Mouse (Mus musculus) heart, postnatal 0 days (tissue): ENCODE results near the gene Arhgef28. TPM values are rescaled to one million over a fixed set of nuclear protein-coding genes. Genes with fewer than 3 reads are reported as not detected.
A peak's percentile ranks its signal among the peaks of the same experiment; 100 is the strongest.

Source experiments
- ATAC-seq: fragments of 200-750 bp; cut with Nextera tagmentation; 2 replicates; pipeline ENCODE4 v1.8.0; 2017; ENCODE audit warnings: low read depth, moderate number of reproducible peaks, moderate library complexity; ENCODE audit not compliant: insufficient read depth
- DNase-seq: peaks from one replicate; pipeline ENCODE4 v3.0.0-alpha.2; 2016; ENCODE audit warnings: low spot score
- H3K27ac ChIP-seq: fragments of 300-500 bp; sonication (generic); 2 replicates; pipeline ENCODE4 v1.5.1; 2014; ENCODE audit warnings: low read depth, mild to moderate bottlenecking
- H3K27me3 ChIP-seq: fragments of 300-500 bp; sonication (generic); 2 replicates; pipeline ENCODE4 v1.6.1; 2014; ENCODE audit warnings: low read length, mixed read lengths; ENCODE audit not compliant: control insufficient read depth, insufficient read depth
- H3K36me3 ChIP-seq: fragments of 300-500 bp; sonication (generic); replicated peaks from 2 replicates; pipeline ENCODE4 v1.6.1; 2014; ENCODE audit warnings: low read length, mixed read lengths; ENCODE audit not compliant: control insufficient read depth, insufficient read depth
- H3K4me1 ChIP-seq: fragments of 300-500 bp; sonication (generic); 2 replicates; pipeline ENCODE4 v1.6.1; 2014; ENCODE audit warnings: antibody characterized with exemption; ENCODE audit not compliant: control insufficient read depth, insufficient read depth
- H3K4me2 ChIP-seq: fragments of 300-500 bp; sonication (generic); 2 replicates; pipeline ENCODE4 v1.6.1; 2014; ENCODE audit warnings: low read depth, mild to moderate bottlenecking, low read length, moderate library complexity
- H3K4me3 ChIP-seq: fragments of 300-500 bp; sonication (generic); 2 replicates; pipeline ENCODE4 v1.5.1; 2014; ENCODE audit warnings: low read depth, low read length
- H3K9ac ChIP-seq: fragments of 300-500 bp; sonication (generic); replicated peaks from 2 replicates; pipeline ENCODE4 v1.6.1; 2014; ENCODE audit warnings: low read depth, low read length, mixed read lengths
- H3K9me3 ChIP-seq: fragments of 300-500 bp; sonication (generic); replicated peaks from 2 replicates; pipeline ENCODE4 v1.6.1; 2016; ENCODE audit warnings: low read length; ENCODE audit not compliant: control insufficient read depth
- CTCF ChIP-seq: IDR thresholded peaks from 2 replicates; pipeline ENCODE4 v1.5.1; 2016; ENCODE audit warnings: antibody characterized with exemption, control low read depth, low read depth
- EP300 ChIP-seq: IDR thresholded peaks from 2 replicates; pipeline ENCODE4 v1.6.1; 2016; ENCODE audit warnings: antibody characterized with exemption, low read depth
- WGBS: fragments of 180-500 bp; shearing (Covaris S2); extraction: QIAGEN DNeasy Blood & Tissue Kit; methylation state at CpG from one replicate; pipeline ENCODE4 v1.1.7; 2014; 5-methylcytosine and 5-hydroxymethylcytosine counted together
- polyA plus RNA-seq: library from polyadenylated mRNA; unstranded; fragments of >200 nt; fragmentation: Nextera tagmentation; extraction: Ambion mirVana; gene quantifications from 2 replicates; pipeline ENCODE4 v1.2.1, GENCODE M21; 2015
- total RNA-seq: library from RNA; depleted of rRNA; stranded (reverse); fragments of >200 nt; gene quantifications from 2 replicates; pipeline ENCODE4 v1.2.3, GENCODE M21; 2014; ENCODE audit warnings: low replicate concordance

Gene Arhgef28
- total and polyA plus RNA-seq, 2 experiments from 2014 or later = 6.9 to 10.5 TPM

GRCm38 (mm10) chr13:98152759-98153158 lies 53.5 kb downstream of the Arhgef28 start:
- 45% methylated on average over 8 of the region's 8 CpGs for WGBS
- peaks cover 15% of the 10 kb centered on the region for H3K4me1 ChIP-seq
- TF ChIP-seq CTCF = no peak
- no peak for TF ChIP-seq EP300
- H3K4me3 ChIP-seq = no peak overlapping the region
- no peaks in the 10 kb centered on the region for H3K27me3 ChIP-seq
- no peak overlapping the region for H3K4me2 ChIP-seq
- DNase-seq (no peak), ATAC-seq (0 out of 2 replicates have a peak, but pooled peaks have one; percentile 44)
- no peaks in the 10 kb centered on the region for H3K36me3 ChIP-seq
- H3K9me3 ChIP-seq = no peaks in the 10 kb centered on the region
- no peak overlapping the region for H3K27ac ChIP-seq
- H3K9ac ChIP-seq = no peak overlapping the region

- WGBS = 40% methylated on average over 5 of the region's 5 CpGs
- ATAC-seq (0 out of 2 replicates have a peak, but pooled peaks have one; percentile 58), DNase-seq (no peak)
- Histone ChIP-seq H3K9ac (no peak overlapping the region), H3K9me3 (no peaks in the 10 kb centered on the region), H3K27me3 (no peaks in the 10 kb centered on the region), H3K4me3 (no peak overlapping the region), H3K27ac (no peak overlapping the region), H3K4me2 (no peak overlapping the region), H3K36me3 (no peaks in the 10 kb centered on the region), H3K4me1 (peaks cover 14% of the 10 kb centered on the region; the same call in 1 of the 2 replicates)
- TF ChIP-seq CTCF (no peak), EP300 (no peak)
Measured at GRCm38 (mm10) chr13:98147532-98147931, 58.7 kb downstream of the Arhgef28 start.

GRCm38 (mm10) chr13:98146573-98147160 lies 59.6 kb downstream of the Arhgef28 start:
- TF ChIP-seq CTCF (no peak), EP300 (no peak)
- Histone ChIP-seq H3K36me3 (no peaks in the 10 kb centered on the region), H3K27ac (no peak overlapping the region), H3K27me3 (no peaks in the 10 kb centered on the region), H3K4me3 (no peak overlapping the region), H3K9me3 (no peaks in the 10 kb centered on the region), H3K4me2 (no peak overlapping the region), H3K9ac (no peak overlapping the region), H3K4me1 (peaks cover 14% of the 10 kb centered on the region; the same call in 1 of the 2 replicates)
- 80% methylated on average over 8 of the region's 8 CpGs for WGBS
- no peak for ATAC-seq
- no peak for DNase-seq

GRCm38 (mm10) chr13:98145310-98145709 lies 60.9 kb downstream of the Arhgef28 start:
- no peak overlapping the region for H3K4me2 ChIP-seq
- no peak overlapping the region for H3K4me3 ChIP-seq
- no peaks in the 10 kb centered on the region for H3K36me3 ChIP-seq
- no peaks in the 10 kb centered on the region for H3K9me3 ChIP-seq
- peaks cover 14% of the 10 kb centered on the region; the same call in 1 of the 2 replicates for H3K4me1 ChIP-seq
- ATAC-seq = no peak
- H3K9ac ChIP-seq = no peak overlapping the region
- WGBS = 79% methylated on average over 7 of the region's 7 CpGs
- H3K27ac ChIP-seq = no peak overlapping the region
- no peaks in the 10 kb centered on the region for H3K27me3 ChIP-seq
- TF ChIP-seq EP300 (no peak), CTCF (no peak)
- DNase-seq = no peak

- no peak overlapping the region for H3K4me2 ChIP-seq
- H3K9me3 ChIP-seq = no peaks in the 10 kb centered on the region
Measured at GRCm38 (mm10) chr13:98143000-98143399, 63.2 kb downstream of the Arhgef28 start.

GRCm38 (mm10) chr13:98140626-98141025 lies 65.6 kb downstream of the Arhgef28 start:
- H3K27me3 ChIP-seq = no peaks in the 10 kb centered on the region
- 85% methylated on average over 9 of the region's 9 CpGs for WGBS
- TF ChIP-seq EP300 (no peak), CTCF (no peak)
- ATAC-seq = no peak
- no peak overlapping the region for H3K4me3 ChIP-seq
- H3K27ac ChIP-seq = no peak overlapping the region
- no peak overlapping the region for H3K4me2 ChIP-seq
- no peaks in the 10 kb centered on the region for H3K36me3 ChIP-seq
- H3K4me1 ChIP-seq = no peaks in the 10 kb centered on the region
- H3K9me3 ChIP-seq = no peaks in the 10 kb centered on the region
- no peak overlapping the region for H3K9ac ChIP-seq
- no peak for DNase-seq

More at GRCm38 (mm10) chr13:98143000-98143399, 63.2 kb downstream of the Arhgef28 start:
- Histone ChIP-seq H3K4me1 (peaks cover 6% of the 10 kb centered on the region; the same call in 1 of the 2 replicates), H3K27me3 (no peaks in the 10 kb centered on the region), H3K4me3 (no peak overlapping the region), H3K36me3 (no peaks in the 10 kb centered on the region), H3K27ac (no peak overlapping the region), H3K9ac (no peak overlapping the region)
- DNase-seq (no peak), ATAC-seq (no peak)
- WGBS = 91% methylated on average over 10 of the region's 10 CpGs
- no peak for TF ChIP-seq CTCF
- no peak for TF ChIP-seq EP300
